Mouse (Mus musculus) right cerebral cortex, postnatal 4 days (tissue): ENCODE measurements at regions not wholly inside any gene's neighbourhood (a gene's known extent, or its start where the extent isn't known, plus 50 kb on each side); places are given as distances from the start of the nearest gene placed in this dataset.

Experiments used
- DNase-seq: peaks from one replicate; pipeline ENCODE4 v3.0.0-alpha.2; 2022

DNA sequence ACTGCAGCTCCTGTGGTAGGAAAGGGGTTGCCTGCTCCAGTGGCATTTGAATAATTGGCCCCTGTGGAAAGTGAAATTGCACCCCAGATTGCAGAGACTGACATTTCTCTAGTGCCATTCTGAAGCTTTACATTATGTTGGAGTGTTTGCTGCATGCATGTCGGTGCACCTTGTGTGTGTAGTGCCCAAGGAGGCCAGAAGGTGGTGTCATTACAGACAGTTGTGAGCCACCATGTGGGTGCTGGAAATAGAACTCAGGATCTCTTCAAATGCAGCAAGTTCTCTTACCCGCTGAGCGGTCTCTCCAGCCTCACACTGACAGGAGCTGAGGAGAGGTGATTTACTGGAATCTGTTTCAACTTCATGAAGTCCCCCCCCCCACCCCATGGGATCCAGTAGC is 60.3 kb upstream of the Cdh4 start:
- DNase-seq = no peak

- no peak for DNase-seq
Measured at GRCm38 (mm10) chr2:179382594-179382993, 59.6 kb upstream of the Cdh4 start.

DNA sequence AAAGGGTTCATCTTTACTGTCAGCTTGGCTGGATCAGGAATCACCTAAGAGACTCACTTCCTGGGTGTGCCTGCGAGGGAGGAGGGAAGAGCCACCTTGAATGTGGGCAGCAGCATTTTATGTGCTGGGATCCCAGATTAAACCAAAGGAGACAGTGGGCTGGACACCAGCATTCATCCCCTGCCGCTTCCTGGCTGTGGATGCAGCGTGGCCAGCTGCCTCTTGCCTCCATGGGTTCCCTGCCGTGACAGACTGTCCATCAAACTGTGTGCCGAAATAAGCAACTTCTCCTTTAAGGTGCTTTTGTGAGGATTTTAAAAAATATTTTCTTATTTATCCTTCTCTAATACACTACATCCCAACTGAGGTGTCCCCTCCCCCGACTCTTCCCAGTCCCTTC is 55.4 kb upstream of the Cdh4 start:
- no peak for DNase-seq

DNA sequence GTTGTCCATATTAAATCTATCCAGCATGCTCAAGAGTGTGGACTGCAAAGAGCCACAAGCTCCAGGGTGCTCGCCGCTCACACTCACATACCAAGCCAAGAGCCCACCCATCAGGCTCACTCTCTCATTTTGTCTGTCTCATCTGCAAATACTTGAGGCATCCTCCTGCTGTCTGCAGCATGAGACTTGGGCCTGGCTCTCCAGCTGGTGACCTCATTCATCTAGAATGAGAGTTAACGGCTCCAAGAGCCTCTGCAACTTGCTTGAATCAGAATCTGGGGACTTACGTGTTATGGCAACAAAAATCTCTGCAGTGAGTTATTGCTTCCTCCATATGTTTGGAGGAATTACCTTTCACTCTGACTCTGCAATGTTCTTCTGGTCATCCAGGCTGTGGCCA is 51.7 kb upstream of the Cdh4 start:
- no peak for DNase-seq

DNA sequence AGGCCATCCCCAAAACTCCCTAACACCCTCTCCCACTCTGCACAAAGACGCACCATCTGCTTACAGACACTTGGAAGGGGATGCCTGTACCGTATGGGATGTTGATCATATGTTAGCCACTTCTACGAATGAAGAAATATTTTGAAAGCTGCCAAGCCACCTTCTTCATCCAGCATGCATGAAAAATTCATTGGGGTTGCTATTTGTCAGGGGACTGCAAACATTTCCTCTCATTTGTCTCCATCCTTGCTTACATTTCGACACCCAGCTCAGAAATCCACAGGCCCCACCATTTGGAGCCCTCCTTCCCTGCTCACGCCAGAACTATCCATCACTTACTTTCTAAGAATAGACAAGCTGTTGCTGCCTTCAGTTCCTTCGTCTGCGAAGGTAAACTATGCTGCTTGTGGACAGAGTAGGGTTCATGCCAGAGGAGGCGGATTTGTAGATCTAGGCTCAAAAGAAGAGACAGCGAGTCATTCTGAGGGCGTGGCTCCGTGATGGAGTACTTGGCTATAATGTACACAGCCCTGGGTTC is 51.2 kb upstream of the Cdh4 start:
- no peak for DNase-seq
